Mouse (Mus musculus) gonadal fat pad, adult 2 months (tissue): ENCODE data around the gene Ttc13. TPM values are rescaled to one million over a fixed set of nuclear protein-coding genes. Genes with fewer than 3 reads are reported as not detected.

ENCODE experiments used
- DNase-seq: peaks from one replicate; pipeline ENCODE4 v3.0.0-alpha.2; 2012; ENCODE audit warnings: low read depth
- polyA plus RNA-seq: library from polyadenylated mRNA; depleted of rRNA; stranded (reverse); fragments of >200 nt; gene quantifications from 2 replicates; pipeline ENCODE4 v1.2.3, GENCODE M21; 2012; rRNA removed

The Ttc13 gene
- 24.7 and 25.1 TPM in 2 replicates for polyA plus RNA-seq

GRCm38 (mm10) chr8:124721862-124722515 is at the start of gene Ttc13, which contains the start of gene Arv1:
Gene Ttc13 (minus strand): TSS chr8:124721983.
Gene Arv1 (plus strand): TSS chr8:124722139.
- DNase-seq = peak; percentile 52

DNA sequence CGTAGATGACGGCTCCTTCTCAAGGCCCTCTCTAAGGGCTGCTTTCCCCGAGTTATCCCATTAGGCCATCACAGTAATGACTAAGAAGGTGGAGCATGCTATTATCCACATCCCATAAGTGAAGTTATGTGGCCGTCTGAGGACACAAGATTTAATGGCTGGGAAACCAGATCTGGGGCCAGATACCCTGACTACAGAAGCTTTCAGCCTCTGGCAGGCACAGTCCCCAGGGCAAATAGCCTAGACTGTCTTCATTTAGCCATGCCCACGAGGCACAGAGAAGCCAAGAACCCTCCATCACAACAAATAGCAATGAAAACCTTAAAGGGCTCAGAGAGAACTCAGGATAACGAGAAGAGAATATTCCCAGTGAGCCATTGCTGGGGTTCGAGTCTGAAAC is 41.3 kb upstream of the Ttc13 start:
- no peak for DNase-seq

- no peak for DNase-seq
Observed at GRCm38 (mm10) chr8:124758544-124758943, 36.8 kb upstream of the Ttc13 start.

DNA sequence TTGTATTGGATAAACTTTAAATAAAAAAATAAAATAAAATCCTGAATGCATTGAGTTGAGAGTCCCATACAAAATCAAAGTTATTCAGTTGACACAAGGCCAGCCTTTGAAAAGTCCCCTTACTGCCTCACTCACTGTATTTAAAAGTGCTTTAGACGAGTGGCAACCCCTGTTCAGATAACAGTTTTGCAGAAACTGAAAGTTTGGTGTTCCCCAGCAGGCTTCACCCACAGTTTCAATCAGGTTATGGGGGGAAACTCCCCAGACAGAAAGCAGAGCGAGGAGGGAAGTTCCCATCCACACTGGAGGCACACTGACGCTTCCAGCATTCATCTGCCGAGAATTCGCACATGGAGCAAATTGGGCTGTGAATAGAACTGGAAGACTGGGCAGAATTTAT is 34.8 kb upstream of the Ttc13 start:
- no peak for DNase-seq

DNA sequence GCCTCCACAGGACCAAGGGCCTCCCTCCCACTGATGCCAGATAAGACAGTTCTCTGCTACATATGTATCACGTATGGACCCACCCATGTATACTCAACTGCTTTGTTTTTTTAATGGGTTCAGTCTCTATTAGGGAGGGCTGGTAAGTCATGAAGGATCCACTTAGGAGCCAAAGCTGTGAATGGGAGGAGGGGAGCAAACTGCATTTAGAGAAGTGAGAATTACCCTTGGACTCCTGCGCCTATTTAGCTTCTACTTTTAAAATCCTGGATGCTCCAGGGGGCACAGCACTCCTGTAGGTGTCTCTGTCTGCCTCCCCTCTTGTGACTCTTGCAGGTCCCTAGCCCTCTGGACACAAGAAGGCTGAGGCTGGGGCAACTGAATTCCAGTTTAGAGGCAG is 34.4 kb upstream of the Ttc13 start:
- no peak for DNase-seq

DNA sequence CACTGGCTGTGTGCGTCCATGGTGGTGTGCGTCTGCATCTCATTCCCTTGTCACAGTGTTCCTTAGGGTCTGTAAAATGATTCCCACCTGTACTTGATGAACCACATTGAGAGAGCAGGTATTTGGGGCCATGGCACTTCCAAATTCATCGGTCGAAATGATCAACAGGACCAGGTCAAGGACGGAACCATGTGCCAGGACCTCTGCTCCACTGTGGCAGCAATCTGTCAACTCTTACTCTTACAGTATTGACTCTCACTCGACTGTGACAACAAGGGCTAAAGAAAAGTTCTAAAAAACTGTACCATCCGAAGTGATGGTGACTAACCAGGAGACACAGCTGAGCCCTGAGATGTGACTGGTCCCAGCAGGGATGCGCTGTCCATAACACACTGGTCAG is 33.7 kb upstream of the Ttc13 start:
- DNase-seq = no peak

GRCm38 (mm10) chr8:124754792-124755190 is 33.0 kb upstream of the Ttc13 start:
- DNase-seq = no peak

GRCm38 (mm10) chr8:124754101-124754791 is 32.5 kb upstream of the Ttc13 start:
- DNase-seq = no peak

- no peak for DNase-seq
Observed at GRCm38 (mm10) chr8:124752325-124752862, 30.6 kb upstream of the Ttc13 start.

- DNase-seq = no peak
Observed at GRCm38 (mm10) chr8:124751709-124752173, 30.0 kb upstream of the Ttc13 start, which contains the start of gene Fam89a. Gene Fam89a (minus strand): TSS chr8:124751832.

GRCm38 (mm10) chr8:124751191-124751590 is 29.4 kb upstream of the Ttc13 start:
- no peak for DNase-seq

- DNase-seq = no peak
Observed at GRCm38 (mm10) chr8:124746661-124747060, 24.9 kb upstream of the Ttc13 start.

DNA sequence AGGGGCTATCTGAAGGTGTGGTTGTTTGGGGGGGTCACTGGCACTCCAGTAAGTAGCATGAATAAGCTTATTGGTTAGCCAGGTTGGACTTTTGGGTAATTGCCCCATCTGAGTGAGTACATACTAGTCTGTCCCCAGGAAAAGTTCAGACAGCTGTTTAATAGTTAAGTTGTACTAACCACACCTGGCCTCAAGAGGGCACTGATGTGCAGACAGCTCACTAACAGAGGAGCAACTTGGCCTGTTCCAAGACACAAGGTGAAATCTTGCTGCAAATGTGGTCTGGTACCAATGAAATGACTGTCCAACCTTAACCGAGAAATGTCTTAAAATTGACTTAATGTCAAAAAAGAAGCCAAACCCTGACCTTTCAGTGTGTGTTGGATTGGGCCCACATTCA is 17.5 kb upstream of the Ttc13 start:
- no peak for DNase-seq

- no peak for DNase-seq
Observed at GRCm38 (mm10) chr8:124735371-124735911, 13.7 kb upstream of the Ttc13 start.

- DNase-seq = no peak
Observed at GRCm38 (mm10) chr8:124732828-124733227, 11.0 kb upstream of the Ttc13 start.

- DNase-seq = no peak
Observed at GRCm38 (mm10) chr8:124724301-124724700, 2.5 kb upstream of the Ttc13 start.

- no peak for DNase-seq
Observed at GRCm38 (mm10) chr8:124720938-124721861, 583 bp downstream of the Ttc13 start.

- no peak for DNase-seq
Observed at GRCm38 (mm10) chr8:124720133-124720532, 1.6 kb downstream of the Ttc13 start.

DNA sequence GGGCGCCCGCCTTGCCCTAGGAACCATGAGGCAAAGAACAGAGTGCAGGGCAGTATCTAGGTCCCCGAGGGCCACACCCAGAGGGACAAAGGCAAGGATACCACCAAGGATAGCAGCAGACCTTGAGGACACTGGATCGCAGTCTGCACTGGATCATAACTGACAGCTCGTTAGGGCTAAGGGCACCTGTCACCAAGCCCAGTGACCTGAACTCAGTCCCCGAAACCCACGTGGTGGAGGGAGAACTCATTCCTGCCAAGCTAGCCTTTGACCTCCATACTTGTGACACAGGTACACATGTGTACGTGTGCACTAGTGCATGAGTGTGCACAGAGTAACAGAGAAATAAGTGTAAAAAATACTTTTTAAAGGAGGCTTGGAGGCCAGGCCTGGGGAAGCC is 6.0 kb downstream of the Ttc13 start:
- DNase-seq = no peak

- no peak for DNase-seq
Observed at GRCm38 (mm10) chr8:124713207-124713606, 8.6 kb downstream of the Ttc13 start.

GRCm38 (mm10) chr8:124705823-124706222 is 16.0 kb downstream of the Ttc13 start:
- DNase-seq = no peak

DNA sequence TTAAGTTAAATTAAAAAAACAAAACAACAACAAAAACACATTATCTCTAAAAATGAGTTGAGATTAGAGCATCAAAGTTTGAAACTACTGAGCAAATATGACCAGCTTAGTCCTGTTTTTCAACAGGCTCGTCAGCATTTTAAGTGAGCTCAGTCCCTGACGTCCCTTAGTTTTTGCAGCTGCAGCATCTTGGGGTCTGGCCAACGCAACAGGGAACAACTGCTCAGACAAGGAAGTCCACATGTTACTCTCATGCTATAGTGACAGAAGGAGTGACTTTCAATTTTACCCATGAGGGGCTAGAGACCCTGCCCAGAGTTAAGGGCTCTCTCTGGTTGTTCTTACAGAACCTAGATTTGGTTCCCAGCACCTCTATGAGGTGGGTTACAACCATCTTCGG is 17.4 kb downstream of the Ttc13 start:
- no peak for DNase-seq
